8 mouse cellular contexts compared by ENCODE assay signal in the genomic region with DNA sequence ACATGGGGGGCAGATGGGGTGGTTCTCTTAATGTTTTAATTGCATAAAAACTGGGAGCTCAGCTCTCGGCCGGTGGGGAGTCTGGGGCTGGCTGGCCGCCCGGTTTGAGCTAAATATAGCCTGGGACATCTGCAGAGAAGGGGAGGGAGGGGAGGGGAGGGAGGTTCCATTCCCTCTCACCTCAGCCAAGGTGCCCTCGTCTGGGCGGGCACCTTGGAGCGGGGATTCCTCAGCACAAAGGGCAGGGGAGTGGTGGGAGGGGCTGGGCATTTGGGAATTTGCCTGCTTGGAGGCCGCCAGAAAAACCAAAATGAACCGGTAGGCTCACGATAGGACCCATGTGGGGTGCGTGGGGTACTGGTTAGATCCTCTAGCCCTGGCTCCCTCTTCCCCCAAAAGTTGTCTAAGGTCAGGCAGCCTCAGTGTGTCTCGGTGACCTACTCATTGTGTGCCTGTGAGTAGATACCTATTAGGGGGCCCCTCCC. TPM values are rescaled to one million over a fixed set of nuclear protein-coding genes. Genes with fewer than 3 reads are reported as not detected.
DNase-seq lines count a peak whose midpoint lies in the region; ATAC-seq and TF ChIP-seq lines count a peak whose summit lies in the region.

No protein-coding gene starts in this region.

- peak overlapping the region; percentile 54 for H3K4me3 ChIP-seq in thymus, adult 2 months (ENCODE audit: control insufficient read depth, insufficient read depth, low read length)
- peak overlapping the region; percentile 80 for H3K4me3 ChIP-seq in heart, embryonic 15.5 days

- ATAC-seq in heart, embryonic 15.5 days (replicated peaks; ENCODE audit: insufficient number of reproducible peaks, insufficient read depth, low FRiP score, low read depth): peak; percentile 25; the same call in 1 of the 2 replicates
- ATAC-seq in inflammation-experienced regulatory T-cells, adult 6 months: no peak

- WGBS in thymus, adult 2 months: 1% methylated on average over 12 of the region's 12 CpGs
- WGBS in heart, embryonic 15.5 days: 2% methylated on average over 12 of the region's 12 CpGs

- DNase-seq in thymus, adult 2 months: no peak
- DNase-seq in thymus, postnatal 10 days (ENCODE audit: low spot score in 2 of 2): no peak
- DNase-seq in cerebellum, adult 9-11 months: peak; percentile 85
- DNase-seq in kidney, postnatal 25 days: peak; percentile 88 to 93
- DNase-seq in lung, postnatal 4 days: peak; percentile 75 to 81
- no peak for DNase-seq in natural killer cell, adult 2 months (ENCODE audit: low spot score in 2 of 2)

- H3K36me3 ChIP-seq in thymus, adult 2 months (ENCODE audit: control insufficient read depth, insufficient read depth, low read length): no peaks in the 10 kb centered on the region
- H3K36me3 ChIP-seq in heart, embryonic 15.5 days: no peaks in the 10 kb centered on the region

- TF ChIP-seq POLR2A in thymus, adult 2 months (IDR thresholded peaks at IDR 0.05; ENCODE audit: control insufficient read depth, extremely low read depth, insufficient read depth, low read length, poor library complexity): no peak

- H3K4me2 ChIP-seq in heart, embryonic 15.5 days: peak overlapping the region; percentile 83

- peaks cover 91% of the 10 kb centered on the region for H3K4me1 ChIP-seq in thymus, adult 2 months (replicated peaks; ENCODE audit: control insufficient read depth, insufficient read depth, low read length)
- H3K4me1 ChIP-seq in heart, embryonic 15.5 days (replicated peaks): peaks cover 88% of the 10 kb centered on the region

- peak overlapping the region; percentile 85 for H3K9ac ChIP-seq in heart, embryonic 15.5 days

- no peaks in the 10 kb centered on the region for H3K9me3 ChIP-seq in heart, embryonic 15.5 days (replicated peaks)

- 0 out of 2 replicates have a peak, but pooled peaks have one; percentile 2 for TF ChIP-seq CTCF in thymus, adult 2 months (IDR thresholded peaks at IDR 0.05; ENCODE audit: borderline replicate concordance, control insufficient read depth, extremely low read depth, insufficient read depth, low read length, poor library complexity)

- H3K27me3 ChIP-seq in thymus, adult 2 months (ENCODE audit: control insufficient read depth, insufficient read depth, low read length): no peaks in the 10 kb centered on the region
- H3K27me3 ChIP-seq in heart, embryonic 15.5 days: no peaks in the 10 kb centered on the region

- H3K27ac ChIP-seq in thymus, adult 2 months (ENCODE audit: control insufficient read depth, insufficient read depth, low read length): peak overlapping the region; percentile 88
- H3K27ac ChIP-seq in heart, embryonic 15.5 days: peak overlapping the region; percentile 99

RNA-seq across cellular contexts. Expression of gene Rara, which starts 13.8 kb away (rescaled TPM):
- 63.5 and 74.1 TPM in 2 replicates for polyA plus RNA-seq in thymus, adult 2 months (2012; rRNA removed)
- polyA plus RNA-seq in heart, embryonic 15.5 days (2015; fragmentation: Nextera tagmentation; extraction: Ambion mirVana): 26.2 and 31.0 TPM in 2 replicates
- 1 to 10 TPM; 7.4 to 8.1 (median 7.6) TPM for polyA plus RNA-seq in inflammation-experienced regulatory T-cells, adult 6 months (2017; shearing (Covaris generic))

RNA-seq across cellular contexts. Expression of gene Cdc6, which starts 33.8 kb away (rescaled TPM):
- 8.4 and 12.2 TPM in 2 replicates for polyA plus RNA-seq in thymus, adult 2 months (2012; rRNA removed)
- polyA plus RNA-seq in heart, embryonic 15.5 days (2015; fragmentation: Nextera tagmentation; extraction: Ambion mirVana): 14.2 and 20.4 TPM in 2 replicates
- 10 to 100 TPM in 1 of 3 experiments, 1 to 10 TPM in 2; 5.1 to 40.6 (median 5.2) TPM for polyA plus RNA-seq in inflammation-experienced regulatory T-cells, adult 6 months (2017; shearing (Covaris generic))

RNA-seq across cellular contexts. Expression of gene Gjd3, which starts 41.4 kb away (rescaled TPM):
- 1.3 and 1.9 TPM in 2 replicates for polyA plus RNA-seq in thymus, adult 2 months (2012; rRNA removed)
- polyA plus RNA-seq in heart, embryonic 15.5 days (2015; fragmentation: Nextera tagmentation; extraction: Ambion mirVana): 3.6 and 4.4 TPM in 2 replicates
- polyA plus RNA-seq in inflammation-experienced regulatory T-cells, adult 6 months (2017; shearing (Covaris generic)): not detected

Comparison
In these comparisons a context has a peak if more than half of its experiments do, and no peak if none do; other contexts are left out.
1. DNase-seq: peak in cerebellum, adult 9-11 months (single experiment), kidney, postnatal 25 days (2 of 2) and lung, postnatal 4 days (2 of 2); none in thymus, adult 2 months (single experiment), thymus, postnatal 10 days (0 of 2) and natural killer cell, adult 2 months (0 of 2).